Mouse (Mus musculus): ENCODE data around the gene Rhou. TPM values are rescaled to one million over a fixed set of nuclear protein-coding genes. Genes with fewer than 3 reads are reported as not detected.
"Not testable (repeated sequence)": the region's sequence is repeated elsewhere in the genome, so short reads cannot be mapped to it uniquely, and the experiment has no call there.

Gene Rhou
- total RNA-seq (2021), result 1 to 10 TPM; 5.5 to 5.8 TPM
- polyA plus RNA-seq (2012; rRNA removed), result 4.1 and 5.1 TPM in 2 replicates
- long read RNA-seq, partial matches to known transcripts, result 0 of 5 reads
- long read RNA-seq, other reads (novel, unspliced or antisense), result 1 of 5 reads

- peaks cover 1% of the 10 kb centered on the region; the same call in 1 of the 2 replicates for H3K4me1 ChIP-seq (ENCODE audit: control insufficient read depth, insufficient read depth, low read length)
- peak; percentile 86 for TF ChIP-seq CTCF (IDR thresholded peaks at IDR 0.05)
- TF ChIP-seq POLR2A (IDR thresholded peaks at IDR 0.05; ENCODE audit: insufficient read depth, low read depth, low read length), result peak; percentile 38; the same call in 1 of the 2 replicates
- no peak for TF ChIP-seq EP300 (IDR thresholded peaks at IDR 0.05; ENCODE audit: insufficient read depth, low read depth, low read length)
- H3K79me2 ChIP-seq (replicated peaks; ENCODE audit: control insufficient read depth, insufficient read depth, low read length), result no peaks in the 10 kb centered on the region
- H3K4me3 ChIP-seq, result peak within 1 kb of the TSS; percentile 67
- 3% methylated on average over 38 of the region's 58 CpGs for WGBS
- H3K27me3 ChIP-seq (ENCODE audit: control insufficient read depth, insufficient read depth, low read length), result no peaks in the 10 kb centered on the region; the same call in 1 of the 2 replicates
- H3K9ac ChIP-seq (ENCODE audit: low read depth, low read length), result peak within 1 kb of the TSS; percentile 76
- intact Hi-C loops (cut with DNase I), result loop anchor here (1.0 to 2.0 kb wide), 2 partner anchors 115 to 131 kb away; no protein-coding TSS in a partner anchor
- DNase-seq, result peak; percentile 92 to 95
- H3K27ac ChIP-seq, result peak within 1 kb of the TSS; percentile 68
- H3K36me3 ChIP-seq (ENCODE audit: control insufficient read depth, insufficient read depth, low read length), result no peaks in the 10 kb centered on the region
Observed at GRCm38 (mm10) chr8:123653308-123653993, at the start of gene Rhou. Gene Rhou, plus strand, starts transcription at chr8:123653929.

GRCm38 (mm10) chr8:123612652-123613051, 41.1 kb upstream of the Rhou start:
- peak; percentile 2 to 15 for DNase-seq
- H3K4me3 ChIP-seq; H3K27ac ChIP-seq; H3K27me3 ChIP-seq (ENCODE audit: control insufficient read depth, insufficient read depth, low read length); intact Hi-C loops (cut with DNase I); H3K4me1 ChIP-seq (ENCODE audit: control insufficient read depth, insufficient read depth, low read length); H3K9ac ChIP-seq (ENCODE audit: low read depth, low read length); H3K79me2 ChIP-seq (replicated peaks; ENCODE audit: control insufficient read depth, insufficient read depth, low read length); H3K36me3 ChIP-seq (ENCODE audit: control insufficient read depth, insufficient read depth, low read length): not testable (repeated sequence)
- 80% methylated on average over 2 of the region's 5 CpGs for WGBS

GRCm38 (mm10) chr8:123623523-123623922, 30.2 kb upstream of the Rhou start:
- intact Hi-C loops (cut with DNase I); H3K9ac ChIP-seq (ENCODE audit: low read depth, low read length); DNase-seq; H3K27me3 ChIP-seq (ENCODE audit: control insufficient read depth, insufficient read depth, low read length); H3K79me2 ChIP-seq (replicated peaks; ENCODE audit: control insufficient read depth, insufficient read depth, low read length); H3K4me1 ChIP-seq (ENCODE audit: control insufficient read depth, insufficient read depth, low read length); H3K4me3 ChIP-seq; H3K36me3 ChIP-seq (ENCODE audit: control insufficient read depth, insufficient read depth, low read length); H3K27ac ChIP-seq: not testable (repeated sequence)
- WGBS, result no CpG with 5 or more reads among the region's 39 CpGs

GRCm38 (mm10) chr8:123624274-123624673, 29.5 kb upstream of the Rhou start:
- Histone ChIP-seq H3K27me3 (ENCODE audit: control insufficient read depth, insufficient read depth, low read length) (no peaks in the 10 kb centered on the region), H3K79me2 (replicated peaks; ENCODE audit: control insufficient read depth, insufficient read depth, low read length) (no peaks in the 10 kb centered on the region), H3K4me1 (ENCODE audit: control insufficient read depth, insufficient read depth, low read length) (peaks cover 2% of the 10 kb centered on the region), H3K27ac (no peak overlapping the region), H3K9ac (ENCODE audit: low read depth, low read length) (no peak overlapping the region), H3K4me3 (no peak overlapping the region), H3K36me3 (ENCODE audit: control insufficient read depth, insufficient read depth, low read length) (no peaks in the 10 kb centered on the region)
- intact Hi-C loops (cut with DNase I), result no loop called here
- DNase-seq, result no peak
- WGBS, result 74% methylated on average over 5 of the region's 5 CpGs
- TF ChIP-seq CTCF (IDR thresholded peaks at IDR 0.05) (no peak), POLR2A (IDR thresholded peaks at IDR 0.05; ENCODE audit: insufficient read depth, low read depth, low read length) (no peak), EP300 (IDR thresholded peaks at IDR 0.05; ENCODE audit: insufficient read depth, low read depth, low read length) (no peak)

GRCm38 (mm10) chr8:123624702-123625101, 29.0 kb upstream of the Rhou start:
- TF ChIP-seq CTCF (IDR thresholded peaks at IDR 0.05) (no peak), EP300 (IDR thresholded peaks at IDR 0.05; ENCODE audit: insufficient read depth, low read depth, low read length) (no peak), POLR2A (IDR thresholded peaks at IDR 0.05; ENCODE audit: insufficient read depth, low read depth, low read length) (no peak)
- Histone ChIP-seq H3K27ac (no peak overlapping the region), H3K9ac (ENCODE audit: low read depth, low read length) (no peak overlapping the region), H3K4me3 (no peak overlapping the region), H3K27me3 (ENCODE audit: control insufficient read depth, insufficient read depth, low read length) (no peaks in the 10 kb centered on the region), H3K79me2 (replicated peaks; ENCODE audit: control insufficient read depth, insufficient read depth, low read length) (no peaks in the 10 kb centered on the region), H3K4me1 (ENCODE audit: control insufficient read depth, insufficient read depth, low read length) (peaks cover 3% of the 10 kb centered on the region), H3K36me3 (ENCODE audit: control insufficient read depth, insufficient read depth, low read length) (no peaks in the 10 kb centered on the region)
- intact Hi-C loops (cut with DNase I), result no loop called here
- no peak for DNase-seq
- 81% methylated on average over 1 of the region's 1 CpGs for WGBS

GRCm38 (mm10) chr8:123625717-123626116, 28.0 kb upstream of the Rhou start:
- TF ChIP-seq POLR2A (IDR thresholded peaks at IDR 0.05; ENCODE audit: insufficient read depth, low read depth, low read length) (no peak), CTCF (IDR thresholded peaks at IDR 0.05) (no peak), EP300 (IDR thresholded peaks at IDR 0.05; ENCODE audit: insufficient read depth, low read depth, low read length) (no peak)
- H3K36me3 ChIP-seq (ENCODE audit: control insufficient read depth, insufficient read depth, low read length), result no peaks in the 10 kb centered on the region
- 39% methylated on average over 2 of the region's 2 CpGs for WGBS
- intact Hi-C loops (cut with DNase I), result no loop called here
- no peaks in the 10 kb centered on the region for H3K27me3 ChIP-seq (ENCODE audit: control insufficient read depth, insufficient read depth, low read length)
- no peak overlapping the region for H3K9ac ChIP-seq (ENCODE audit: low read depth, low read length)
- no peak overlapping the region for H3K27ac ChIP-seq
- no peak overlapping the region for H3K4me3 ChIP-seq
- no peak for DNase-seq
- peaks cover 3% of the 10 kb centered on the region for H3K4me1 ChIP-seq (ENCODE audit: control insufficient read depth, insufficient read depth, low read length)
- H3K79me2 ChIP-seq (replicated peaks; ENCODE audit: control insufficient read depth, insufficient read depth, low read length), result no peaks in the 10 kb centered on the region
